In genomic region chr10:30712540-30712939, GRCm38 (mm10) we compare ENCODE assay signal across 27 mouse cellular contexts.
A peak's percentile ranks its signal among the peaks of the same experiment; 100 is the strongest.
DNase-seq lines count a peak whose midpoint lies in the region; ATAC-seq and TF ChIP-seq lines count a peak whose summit lies in the region.
"Had no signal": no experiment of that assay in that cellular context is flagged by ENCODE, and none has a peak within 500 bp of the region (broad histone marks: within the 10 kb centered on the region; RNA-seq: fewer than 3 reads in every experiment).

No protein-coding gene starts in this region.

- no peak overlapping the region for H3K9ac ChIP-seq in intestine, embryonic 16.5 days (ENCODE audit: low read depth, low read length)
- H3K9ac ChIP-seq in stomach, postnatal 0 days (ENCODE audit: low read length), result no peak overlapping the region
- H3K9ac ChIP-seq: embryonic facial prominence, embryonic 12.5 days; forebrain, embryonic 15.5 days; kidney, embryonic 15.5 days; limb, embryonic 12.5 days; neural tube, embryonic 13.5 days had no signal

- H3K9me3 ChIP-seq in intestine, embryonic 16.5 days (ENCODE audit: control insufficient read depth, low read length), result no peaks in the 10 kb centered on the region
- H3K9me3 ChIP-seq in stomach, postnatal 0 days (ENCODE audit: control insufficient read depth, low read length), result no peaks in the 10 kb centered on the region
- H3K9me3 ChIP-seq: embryonic facial prominence, embryonic 12.5 days; forebrain, embryonic 10.5 days; forebrain, embryonic 15.5 days; kidney, embryonic 15.5 days; limb, embryonic 12.5 days; neural tube, embryonic 13.5 days had no signal

- TF ChIP-seq EP300 in stomach, postnatal 0 days (optimal IDR thresholded peaks at IDR 0.05), result no peak

- intact Hi-C loops in heart, postnatal 14 days (cut with DNase I), result no loop called here

- no peaks in the 10 kb centered on the region for H3K27me3 ChIP-seq in intestine, embryonic 16.5 days (replicated peaks; ENCODE audit: control insufficient read depth, insufficient read depth, low read length)
- H3K27me3 ChIP-seq in stomach, postnatal 0 days (ENCODE audit: control insufficient read depth, insufficient read depth, low read length), result no peaks in the 10 kb centered on the region
- H3K27me3 ChIP-seq: embryonic facial prominence, embryonic 12.5 days; forebrain, embryonic 15.5 days; kidney, embryonic 15.5 days; limb, embryonic 12.5 days; neural tube, embryonic 13.5 days had no signal

- H3K36me3 ChIP-seq in intestine, embryonic 16.5 days (ENCODE audit: control insufficient read depth, insufficient read depth, low read length), result no peaks in the 10 kb centered on the region
- no peaks in the 10 kb centered on the region for H3K36me3 ChIP-seq in stomach, postnatal 0 days (ENCODE audit: control insufficient read depth, insufficient read depth, low read length)
- H3K36me3 ChIP-seq: embryonic facial prominence, embryonic 12.5 days; forebrain, embryonic 10.5 days; forebrain, embryonic 15.5 days; kidney, embryonic 15.5 days; limb, embryonic 12.5 days; neural tube, embryonic 13.5 days had no signal

- no peak overlapping the region for H3K27ac ChIP-seq in intestine, embryonic 16.5 days (ENCODE audit: low read length)
- no peak overlapping the region for H3K27ac ChIP-seq in stomach, postnatal 0 days (replicated peaks)
- H3K27ac ChIP-seq: embryonic facial prominence, embryonic 12.5 days; forebrain, embryonic 10.5 days; forebrain, embryonic 15.5 days; kidney, embryonic 15.5 days; layer of hippocampus, adult 2 months; left cerebral cortex, adult 2 months; limb, embryonic 12.5 days; neural tube, embryonic 13.5 days had no signal

- no peak overlapping the region for H3K4me2 ChIP-seq in intestine, embryonic 16.5 days (ENCODE audit: low read depth, low read length)
- no peak overlapping the region for H3K4me2 ChIP-seq in stomach, postnatal 0 days (replicated peaks; ENCODE audit: low read depth)
- H3K4me2 ChIP-seq: embryonic facial prominence, embryonic 12.5 days; forebrain, embryonic 15.5 days; kidney, embryonic 15.5 days; limb, embryonic 12.5 days; midbrain, embryonic 11.5 days; neural tube, embryonic 13.5 days had no signal

- H3K4me3 ChIP-seq in intestine, embryonic 16.5 days (ENCODE audit: low read length), result no peak overlapping the region
- H3K4me3 ChIP-seq in stomach, postnatal 0 days (ENCODE audit: low read depth, low read length), result no peak overlapping the region
- H3K4me3 ChIP-seq: embryonic facial prominence, embryonic 12.5 days; forebrain, embryonic 10.5 days; forebrain, embryonic 15.5 days; kidney, embryonic 15.5 days; layer of hippocampus, adult 2 months; left cerebral cortex, adult 2 months; limb, embryonic 12.5 days; neural tube, embryonic 13.5 days had no signal

- no peak for TF ChIP-seq CTCF in stomach, postnatal 0 days (IDR thresholded peaks at IDR 0.05; ENCODE audit: low read depth)

- no peaks in the 10 kb centered on the region for H3K4me1 ChIP-seq in intestine, embryonic 16.5 days (ENCODE audit: control insufficient read depth, insufficient read depth, low read length)
- no peaks in the 10 kb centered on the region for H3K4me1 ChIP-seq in stomach, postnatal 0 days (replicated peaks; ENCODE audit: control insufficient read depth, insufficient read depth)
- H3K4me1 ChIP-seq: embryonic facial prominence, embryonic 12.5 days; forebrain, embryonic 10.5 days; forebrain, embryonic 15.5 days; kidney, embryonic 15.5 days; limb, embryonic 12.5 days; neural tube, embryonic 13.5 days had no signal

- peak; percentile 92 for ATAC-seq in intestine, embryonic 16.5 days
- peak; percentile 89 for ATAC-seq in stomach, postnatal 0 days (ENCODE audit: low FRiP score, low TSS enrichment)
- ATAC-seq: activated CD4-positive, CD25-positive, alpha-beta regulatory T cell, adult 4 months; forebrain, embryonic 15.5 days; hindbrain, embryonic 16.5 days; midbrain, embryonic 16.5 days had no signal

- DNase-seq in 416B (ENCODE audit: low read depth) (peak; percentile 87), NIH3T3 (ENCODE audit: low read depth) (peak; percentile 48)
- DNase-seq in stomach, postnatal 0 days (ENCODE audit: low spot score), result no peak
- no peak for DNase-seq in right cerebral cortex, postnatal 25 days
- DNase-seq in heart, postnatal 14 days, result no peak
- no peak for DNase-seq in urinary bladder, postnatal 25 days (ENCODE audit: low spot score)
- DNase-seq: adrenal gland, adult 2 months; adrenal gland, postnatal 36 days; cerebellum, adult 8-10 months; gastrocnemius, postnatal 10 days; kidney, adult 11 months; kidney, postnatal 25 days; lung, postnatal 36 days; thymus, postnatal 25 days had no signal

- WGBS in intestine, embryonic 16.5 days, result 76% methylated on average over 1 of the region's 1 CpGs
- 68% methylated on average over 1 of the region's 1 CpGs for WGBS in stomach, postnatal 0 days

Comparison
In these comparisons a context has a peak if more than half of its experiments do, and no peak if none do; other contexts are left out.
1. DNase-seq: peak in 416B (single experiment) and NIH3T3 (single experiment); none in stomach, postnatal 0 days (single experiment), right cerebral cortex, postnatal 25 days (single experiment), heart, postnatal 14 days (0 of 2) and urinary bladder, postnatal 25 days (single experiment).